Mouse (Mus musculus) left cerebral cortex, postnatal 25 days (tissue): ENCODE measurements at regions not wholly inside any gene's neighbourhood (a gene's known extent, or its start where the extent isn't known, plus 50 kb on each side); places are given as distances from the start of the nearest gene placed in this dataset.

Source experiments
- DNase-seq, 2 experiments: peaks; one replicate each; pipeline ENCODE4 v3.0.0; 2022; ENCODE audit warnings: low spot score in 2 of 2, mixed read lengths in 1 of 2
- intact Hi-C: fragments of 180-260 bp; cut with DNase I; formaldehyde crosslinking; loops from one replicate; pipeline ENCODE4 v1.15.1; 2025

DNA sequence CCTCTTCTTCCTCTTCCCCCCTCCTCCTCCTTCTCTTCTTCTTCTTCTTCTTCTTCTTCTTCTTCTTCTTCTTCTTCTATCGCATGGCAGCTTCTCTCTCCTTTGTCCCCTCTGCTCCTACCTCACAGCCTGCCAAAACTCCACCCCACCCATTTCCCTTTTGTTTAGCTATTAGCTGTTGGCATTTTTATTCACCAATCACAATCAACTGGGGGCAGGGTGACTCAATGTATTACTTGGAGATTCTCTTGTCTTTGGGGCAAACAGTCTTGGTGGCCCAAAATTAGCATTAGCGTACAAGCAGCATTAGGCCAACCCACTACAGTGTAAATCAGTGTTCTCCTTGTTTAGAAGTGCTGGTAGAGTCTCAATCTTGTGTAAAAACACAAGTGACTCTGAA is 585.7 kb downstream of the Tmem132b start:
- intact Hi-C loops, result no loop called here
- DNase-seq, result no peak

DNA sequence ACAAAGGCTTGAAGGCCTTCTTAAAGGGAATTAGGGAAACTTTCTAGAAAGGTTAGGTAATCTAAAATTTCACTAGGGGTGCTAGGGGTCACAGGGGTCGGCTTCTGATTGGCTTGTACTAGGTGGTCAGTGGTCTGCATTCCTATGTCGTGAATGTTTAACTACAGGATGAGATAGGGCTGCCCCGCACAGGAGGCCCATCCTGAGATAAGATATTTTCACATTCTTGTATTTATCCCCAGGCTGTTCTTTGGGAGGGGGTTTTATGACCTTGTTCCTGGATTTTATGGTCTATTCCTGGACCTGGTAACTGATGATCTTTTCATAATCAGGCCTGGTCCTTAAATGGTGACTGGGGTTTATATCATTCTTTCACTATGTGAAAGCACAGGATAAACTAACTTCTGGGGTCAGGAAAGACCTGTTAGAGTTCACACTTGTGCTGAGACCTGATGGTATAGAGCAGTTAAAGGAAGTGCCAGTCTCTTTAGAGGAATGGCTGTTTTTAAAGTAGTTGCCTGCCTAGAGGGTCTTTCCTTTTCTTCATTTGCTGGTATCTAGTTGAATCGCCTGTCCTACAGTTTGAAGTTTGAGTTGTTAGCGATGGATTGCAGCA is 586.4 kb downstream of the Tmem132b start:
- intact Hi-C loops, result no loop called here

DNA sequence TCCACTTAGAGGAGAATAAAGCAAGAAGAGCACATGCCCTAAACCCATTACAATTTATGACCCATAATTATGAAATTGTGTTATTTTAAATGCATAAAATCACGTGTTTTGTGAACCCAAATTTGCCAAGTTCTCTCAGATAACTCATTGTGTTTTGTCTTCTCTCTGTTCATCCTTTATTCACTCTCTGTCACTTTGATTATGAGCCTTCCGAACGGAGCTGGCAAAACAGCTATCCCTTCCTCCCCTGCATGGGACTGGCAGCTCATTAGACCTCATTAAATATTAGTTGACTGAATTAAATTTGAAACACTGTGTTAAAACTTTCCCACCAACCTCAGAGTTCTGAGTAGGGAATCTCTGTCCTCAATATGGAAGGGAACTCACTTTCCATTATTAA is 587.2 kb downstream of the Tmem132b start:
- DNase-seq, result no peak
- intact Hi-C loops, result no loop called here

More for the DNA sequence above, 586.4 kb downstream of the Tmem132b start:
- DNase-seq, result no peak

DNA sequence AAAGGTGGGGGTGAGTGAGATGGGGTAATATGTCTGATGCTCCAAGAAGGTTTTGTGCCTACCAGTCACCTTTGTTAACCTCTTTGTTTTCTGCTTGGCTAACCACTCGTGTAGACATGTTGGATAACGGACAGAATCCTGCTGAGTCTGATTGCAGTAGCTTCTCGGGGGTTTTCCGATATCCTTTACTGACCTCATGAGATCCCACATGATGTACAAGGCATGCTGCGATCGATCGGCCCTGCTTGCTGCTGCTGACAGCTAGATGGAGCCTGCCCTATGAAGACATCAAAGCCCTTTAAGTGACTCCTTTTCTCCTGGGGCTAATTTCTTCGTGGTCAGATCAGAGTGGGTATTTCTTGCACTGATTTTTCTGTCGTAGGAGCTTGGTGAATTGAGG is 591.6 kb downstream of the Tmem132b start:
- intact Hi-C loops, result no loop called here
- DNase-seq, result no peak

DNA sequence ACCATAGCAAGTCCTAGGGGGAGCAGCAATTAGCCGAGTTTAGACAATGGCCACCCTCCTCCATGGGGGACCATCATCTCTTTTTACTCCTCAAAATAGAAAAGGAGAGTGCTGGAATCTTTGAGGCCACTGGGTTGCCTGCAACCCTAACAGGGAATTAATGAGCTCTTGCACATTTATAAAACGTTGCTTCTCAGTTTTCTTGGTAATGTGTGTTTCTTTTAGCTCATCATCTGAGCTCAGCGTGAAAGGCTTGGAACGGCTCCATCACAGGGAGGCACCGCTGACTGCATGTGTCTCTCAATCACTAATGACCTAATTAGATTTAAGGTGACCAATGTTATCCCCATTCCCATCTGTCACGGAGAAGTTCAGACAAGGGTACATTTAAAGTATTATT is 595.9 kb downstream of the Tmem132b start:
- intact Hi-C loops, result no loop called here
- DNase-seq, result no peak

DNA sequence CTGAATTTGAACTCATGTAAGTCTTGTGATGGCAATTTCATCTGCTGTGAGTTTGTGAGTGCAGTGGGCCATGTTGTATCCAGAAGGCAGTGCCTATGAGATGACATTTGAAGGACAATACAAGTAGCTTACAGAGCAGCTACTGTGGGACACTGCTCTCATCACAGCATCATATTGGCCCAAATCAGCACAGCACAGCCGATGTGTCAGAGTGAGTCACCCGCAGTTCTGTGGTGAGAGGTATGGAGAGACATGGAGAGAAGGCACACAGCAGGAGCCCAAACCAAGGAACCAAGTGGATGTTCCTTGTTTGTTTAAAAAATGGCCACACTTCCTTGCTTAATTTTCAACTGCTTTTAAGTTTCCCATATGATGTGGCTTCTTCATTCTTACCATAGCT is 617.3 kb downstream of the Tmem132b start:
- intact Hi-C loops, result no loop called here

DNA sequence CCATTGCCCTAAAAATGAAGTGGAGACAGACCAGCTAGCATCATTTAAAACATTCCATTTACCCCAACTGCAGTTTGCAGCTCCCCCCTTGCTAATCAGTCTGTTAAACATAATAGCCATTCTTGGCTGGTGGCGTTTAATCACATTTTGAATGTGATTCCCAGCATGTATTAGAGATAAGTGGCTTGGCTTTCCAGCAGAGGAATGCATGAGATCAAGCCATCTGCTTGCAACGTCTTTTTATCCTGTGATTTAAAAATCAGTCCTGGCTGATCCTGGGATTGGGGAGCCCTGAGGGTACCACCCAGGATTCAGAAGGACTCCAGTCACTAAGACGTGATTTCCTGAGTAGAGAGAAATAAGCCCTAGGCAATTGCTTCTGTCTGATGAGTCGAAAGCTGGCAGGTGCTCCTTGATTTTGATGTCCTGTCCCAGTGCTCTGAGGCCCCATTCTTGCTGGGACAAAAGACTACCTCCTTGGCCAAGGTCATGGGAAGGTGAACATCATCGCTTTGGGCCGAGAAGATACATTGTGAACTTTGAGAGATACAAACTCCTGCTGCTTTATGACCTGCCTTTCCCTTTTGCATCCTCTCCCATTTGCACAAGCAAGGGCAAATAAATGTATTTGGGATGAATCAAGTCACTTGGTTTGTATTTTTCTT is 623.8 kb downstream of the Tmem132b start:
- intact Hi-C loops, result no loop called here
- no peak for DNase-seq

More for the DNA sequence above, 617.3 kb downstream of the Tmem132b start:
- no peak for DNase-seq

DNA sequence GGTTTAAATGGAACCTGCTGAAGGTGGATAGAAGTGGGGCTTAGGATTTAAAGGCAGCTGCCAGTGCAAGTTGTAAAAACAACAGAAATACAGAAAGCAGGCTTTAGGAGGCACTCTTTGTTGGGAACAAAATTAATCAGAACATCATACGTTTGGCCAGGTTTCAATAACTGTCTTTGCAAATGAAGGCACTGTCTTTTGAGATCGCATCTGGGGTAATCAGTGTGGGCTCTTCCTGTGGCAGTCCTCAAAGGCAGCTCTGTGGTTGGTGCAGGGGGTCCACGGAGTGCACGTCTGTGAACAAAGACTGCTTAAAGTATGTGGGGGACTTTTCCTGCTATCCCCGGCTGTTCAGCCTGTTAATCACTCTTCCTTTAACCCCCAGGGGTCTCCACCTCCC is 654.5 kb downstream of the Tmem132b start:
- DNase-seq, result no peak
- intact Hi-C loops, result no loop called here

DNA sequence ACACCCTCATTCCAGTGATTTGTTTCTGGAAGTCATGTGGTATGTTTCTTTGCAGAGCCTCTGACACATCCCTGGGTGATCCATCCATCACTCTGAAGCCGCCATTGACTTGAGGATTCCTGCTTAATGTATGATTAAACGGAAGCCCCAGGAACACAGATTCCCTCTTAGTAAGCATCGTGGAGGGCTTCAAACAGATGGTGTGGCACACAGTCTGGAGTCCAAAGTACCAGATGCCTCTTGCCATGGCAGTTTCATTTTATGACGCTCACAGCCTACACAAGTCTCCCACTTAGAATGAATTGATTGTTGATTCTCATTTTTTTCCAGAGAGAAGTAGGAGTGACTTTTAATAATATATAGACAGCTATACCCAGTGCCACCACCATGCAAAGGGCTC is 668.3 kb downstream of the Tmem132b start:
- intact Hi-C loops, result loop anchor here (5.0 kb wide), 1 partner anchor 67 kb away; no protein-coding TSS in a partner anchor
- peak in 1 of 2 experiments; percentile 25 for DNase-seq

DNA sequence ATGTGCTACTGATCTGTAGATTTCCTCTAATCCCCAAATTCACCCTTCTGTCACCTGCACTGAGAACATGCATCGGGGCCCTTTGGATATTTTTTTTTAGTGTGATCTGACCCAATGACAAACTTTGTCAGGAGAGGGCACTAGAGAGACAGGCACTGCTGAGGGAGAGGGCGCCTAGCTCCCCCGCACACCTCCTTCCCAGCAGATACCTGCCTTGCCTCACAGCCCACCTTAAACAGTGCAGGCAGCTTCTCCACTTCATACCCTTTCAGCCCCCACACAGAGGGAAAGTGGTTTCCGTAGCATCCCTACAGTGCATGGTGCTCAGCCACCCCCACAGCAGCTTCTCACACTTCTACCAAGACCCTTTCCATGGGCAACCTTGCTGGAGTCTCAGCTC is 670.0 kb downstream of the Tmem132b start:
- intact Hi-C loops, result loop anchor here (5.0 kb wide), 1 partner anchor 66 kb away; no protein-coding TSS in a partner anchor
- DNase-seq, result peak in 1 of 2 experiments; percentile 35

DNA sequence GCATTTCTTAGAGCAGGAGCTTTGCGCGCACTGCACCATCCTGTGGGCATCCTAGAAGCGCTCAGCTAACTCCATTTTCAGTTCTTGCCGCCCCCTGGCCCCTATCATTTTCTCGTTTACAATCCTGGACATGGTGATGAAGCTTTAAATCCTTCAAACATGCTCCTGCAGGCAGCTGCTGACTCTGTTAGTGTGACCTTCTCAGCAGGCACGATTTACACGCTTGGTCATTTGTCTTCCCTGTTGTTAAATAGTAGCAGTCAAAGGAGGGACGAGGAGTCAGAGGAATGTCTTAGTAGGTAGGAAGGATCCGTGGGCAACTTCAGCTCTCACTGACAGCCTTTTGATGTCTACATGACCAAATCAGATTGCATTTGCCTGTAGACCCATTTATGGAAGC is 670.4 kb downstream of the Tmem132b start:
- DNase-seq, result peak in 1 of 2 experiments; percentile 9
- intact Hi-C loops, result loop anchor here (5.0 kb wide), 1 partner anchor 65 kb away; no protein-coding TSS in a partner anchor

DNA sequence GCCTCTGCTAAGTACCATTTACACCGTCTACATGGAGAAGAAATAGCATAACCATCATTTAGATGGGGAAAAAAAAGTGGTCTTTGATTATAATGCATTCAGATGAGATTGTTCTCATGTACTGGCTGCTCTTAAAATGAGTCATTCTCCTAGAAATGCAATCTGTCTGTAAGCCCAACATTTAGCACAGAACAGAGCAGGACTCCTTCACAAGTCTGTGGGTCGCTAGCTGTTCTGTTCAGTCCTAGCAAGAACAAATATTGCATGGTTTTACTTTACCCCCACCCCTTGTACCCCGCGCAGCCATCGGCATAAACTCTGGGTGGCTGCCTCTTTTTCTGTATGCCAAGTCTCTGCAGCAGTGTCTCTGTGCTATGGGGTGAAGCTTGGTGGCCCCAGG is 685.4 kb downstream of the Tmem132b start:
- peak in 1 of 2 experiments; percentile 54 for DNase-seq
- intact Hi-C loops, result no loop called here

DNA sequence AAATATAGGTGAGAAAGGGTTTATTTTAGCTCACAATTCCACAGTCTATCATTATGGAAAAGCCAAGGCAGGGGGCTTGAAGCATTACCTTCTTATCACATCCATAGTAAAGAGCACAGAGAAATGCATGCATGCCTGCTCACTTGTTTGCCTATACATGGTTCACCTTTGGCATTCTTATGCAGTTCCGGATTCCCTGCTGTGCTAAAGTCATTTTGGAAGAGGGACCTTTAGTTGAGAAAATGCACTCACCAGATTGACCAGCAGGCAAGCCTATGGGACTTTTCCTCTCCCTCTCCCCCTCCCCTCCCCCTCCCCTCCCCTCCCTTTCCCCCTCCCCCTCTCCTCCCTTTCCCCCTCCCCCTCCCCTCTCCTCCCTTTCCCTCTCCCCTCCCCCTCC is 686.2 kb downstream of the Tmem132b start:
- DNase-seq, result no peak
- intact Hi-C loops, result no loop called here

DNA sequence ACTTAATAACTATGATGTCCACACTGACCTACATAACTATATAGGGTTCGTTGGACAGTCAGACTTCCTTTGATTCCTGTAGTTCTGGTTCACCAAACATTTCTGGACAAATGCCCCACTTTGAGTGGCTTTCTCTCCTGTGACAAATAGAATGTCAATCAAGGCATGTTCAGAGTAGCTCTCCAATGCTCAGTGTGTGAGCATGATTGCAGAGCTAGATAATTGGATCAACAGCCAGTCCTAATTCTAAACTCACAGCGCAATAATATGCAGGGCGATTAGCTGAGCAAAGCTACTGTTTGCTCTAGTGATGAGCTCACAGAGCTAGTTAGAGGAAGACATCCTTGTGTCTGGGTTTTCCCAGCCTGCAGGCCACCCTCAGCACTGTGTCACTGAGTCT is 692.1 kb downstream of the Tmem132b start:
- no peak for DNase-seq
- intact Hi-C loops, result no loop called here

DNA sequence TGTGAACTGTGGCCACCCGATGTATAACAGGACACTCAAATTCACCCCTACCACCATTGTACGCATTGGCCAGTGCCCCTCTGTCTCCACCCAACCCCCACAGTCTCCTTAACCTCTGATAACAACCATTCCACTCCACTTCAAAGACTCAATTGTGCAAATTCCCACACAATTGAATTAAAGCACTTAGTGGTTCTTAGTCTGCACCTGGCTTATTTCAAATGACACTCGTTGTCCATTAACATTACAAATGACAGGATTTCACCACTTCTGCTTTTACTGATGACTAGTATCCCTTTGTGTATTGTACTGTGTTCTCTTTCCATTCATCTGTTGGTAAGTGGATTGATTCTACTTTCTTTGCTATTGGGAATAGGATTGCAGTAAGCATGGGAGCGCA is 699.2 kb downstream of the Tmem132b start:
- intact Hi-C loops, result no loop called here
- no peak for DNase-seq

DNA sequence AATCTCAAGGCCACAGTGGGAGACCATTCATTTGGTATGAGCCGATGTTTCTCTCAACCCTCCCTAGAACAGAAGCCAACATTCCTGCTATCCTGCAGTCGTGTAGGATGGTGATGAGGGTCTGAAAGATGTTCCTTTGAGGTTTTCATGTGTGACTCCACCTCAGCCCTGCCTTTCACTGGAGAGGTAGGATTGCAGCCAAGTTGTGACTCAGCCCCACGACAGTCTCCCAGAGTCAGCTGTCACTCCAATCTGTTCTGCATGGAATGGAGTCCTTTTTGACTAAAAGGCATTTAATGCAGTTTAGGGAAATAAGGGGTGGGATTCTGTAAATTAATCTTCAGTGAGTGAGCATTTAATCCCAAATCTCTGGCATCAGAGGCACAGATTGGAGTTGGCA is 706.5 kb downstream of the Tmem132b start:
- peak; percentile 19 to 76 for DNase-seq
- intact Hi-C loops, result no loop called here

DNA sequence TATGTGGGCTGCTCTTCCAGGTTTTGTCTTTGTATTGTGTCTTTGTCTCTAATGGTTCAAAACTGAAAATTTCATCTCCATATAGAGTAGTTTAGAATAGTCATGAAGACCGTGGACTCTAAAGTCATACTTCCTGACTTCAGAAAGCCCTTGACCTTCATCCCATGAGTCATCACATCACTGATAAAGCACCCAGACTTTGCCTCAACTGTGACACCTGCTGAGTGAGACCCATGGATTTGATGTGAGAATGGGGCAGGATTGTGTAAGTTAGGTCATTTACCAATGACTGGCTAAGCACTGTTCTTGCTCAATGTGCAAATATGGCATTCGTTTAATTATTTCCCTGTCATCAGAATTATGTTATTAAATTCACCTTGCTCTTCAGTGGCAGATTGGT is 714.2 kb downstream of the Tmem132b start:
- intact Hi-C loops, result no loop called here
- no peak for DNase-seq

DNA sequence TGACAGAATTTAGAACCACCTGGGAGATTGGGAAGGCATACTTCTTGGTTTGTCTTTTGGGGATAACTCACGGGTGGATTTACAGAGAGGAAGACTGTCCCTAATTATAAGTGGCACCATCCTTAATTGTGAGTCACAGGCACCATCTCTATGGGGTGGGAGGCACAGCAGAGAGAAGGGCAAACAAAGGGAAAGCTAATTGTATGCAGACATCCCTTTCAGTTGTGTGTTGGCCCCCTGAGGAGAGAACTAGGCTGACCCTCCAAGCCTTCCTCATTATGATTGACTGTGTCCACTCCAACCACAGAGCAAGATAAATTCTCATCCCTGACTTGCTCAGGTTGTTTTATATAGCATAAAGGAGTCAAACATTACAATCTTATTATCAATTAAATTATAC is 718.8 kb downstream of the Tmem132b start:
- no peak for DNase-seq
- intact Hi-C loops, result loop anchor here (10.0 kb wide), 1 partner anchor 416 kb away; no protein-coding TSS in a partner anchor

DNA sequence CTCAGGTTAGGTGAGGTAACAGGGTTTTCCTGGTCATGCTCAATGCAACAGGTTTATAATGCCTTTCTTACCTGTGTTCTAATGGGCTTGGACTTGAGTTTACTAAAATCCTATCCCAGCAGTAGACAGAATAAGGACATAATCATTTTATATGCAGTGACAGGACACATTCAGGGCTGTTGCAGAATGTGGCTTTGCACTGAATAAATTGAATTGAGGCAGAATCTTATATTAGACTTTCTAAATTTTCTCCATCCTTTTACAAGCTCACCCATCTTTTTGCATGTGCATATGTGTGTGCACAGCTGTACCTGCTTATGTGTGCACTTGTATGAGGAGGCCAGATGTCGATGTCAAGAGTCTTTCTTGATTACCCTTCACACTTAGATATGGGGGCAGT is 723.1 kb downstream of the Tmem132b start:
- peak in 1 of 2 experiments; percentile 74 for DNase-seq
- intact Hi-C loops, result loop anchor here (10.0 kb wide), 1 partner anchor 420 kb away; no protein-coding TSS in a partner anchor

DNA sequence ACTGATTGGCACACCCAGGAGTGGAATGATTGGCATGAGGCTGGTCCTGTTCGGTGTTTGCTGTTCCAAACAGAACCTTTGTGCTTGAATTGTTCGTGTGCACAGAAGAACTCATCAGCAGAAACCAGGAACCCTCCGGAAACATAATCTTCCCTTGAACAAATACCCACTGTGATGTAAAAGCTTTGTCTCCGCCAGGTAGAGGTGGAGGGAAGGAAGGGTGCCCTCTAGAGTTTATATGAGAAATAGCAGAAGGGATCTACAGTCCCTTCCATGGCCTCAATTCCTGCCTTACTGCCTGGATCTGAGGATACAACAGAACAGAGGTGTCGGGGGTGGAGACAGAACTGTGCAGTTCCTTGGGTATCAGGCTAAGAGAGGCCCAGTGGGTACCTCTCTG is 726.3 kb downstream of the Tmem132b start:
- DNase-seq, result no peak
- intact Hi-C loops, result loop anchor here (10.0 kb wide), 1 partner anchor 423 kb away; no protein-coding TSS in a partner anchor

DNA sequence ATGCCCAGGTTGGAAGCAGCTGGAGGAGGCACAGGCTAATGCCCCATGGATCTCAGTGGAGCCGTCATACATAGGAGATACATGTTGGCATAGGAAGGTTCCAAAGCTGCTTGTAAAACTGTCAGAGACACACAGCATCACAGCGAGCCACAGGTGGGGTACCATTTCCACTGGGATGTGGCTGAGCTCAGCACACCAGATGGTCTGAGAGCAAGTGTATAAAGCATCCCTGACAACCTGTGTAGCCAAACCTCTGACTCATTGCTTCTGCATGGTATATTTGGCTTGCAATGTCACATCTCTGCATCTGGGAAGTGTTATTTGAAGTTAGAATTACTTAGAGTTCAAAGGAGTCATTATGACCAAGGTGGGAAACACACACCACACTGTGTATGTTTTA is 734.9 kb downstream of the Tmem132b start:
- DNase-seq, result peak in 1 of 2 experiments; percentile 70
- intact Hi-C loops, result loop anchor here (5.0 kb wide), 1 partner anchor 64 kb away; no protein-coding TSS in a partner anchor
